Mouse (Mus musculus) skeletal muscle tissue, adult 2 months (tissue): ENCODE measurements around the gene Gp1bb.

Source experiments
- DNase-seq: peaks from one replicate; pipeline ENCODE4 v3.0.0-alpha.2; 2012; ENCODE audit warnings: low read depth, low spot score

Gene Gp1bb

DNA sequence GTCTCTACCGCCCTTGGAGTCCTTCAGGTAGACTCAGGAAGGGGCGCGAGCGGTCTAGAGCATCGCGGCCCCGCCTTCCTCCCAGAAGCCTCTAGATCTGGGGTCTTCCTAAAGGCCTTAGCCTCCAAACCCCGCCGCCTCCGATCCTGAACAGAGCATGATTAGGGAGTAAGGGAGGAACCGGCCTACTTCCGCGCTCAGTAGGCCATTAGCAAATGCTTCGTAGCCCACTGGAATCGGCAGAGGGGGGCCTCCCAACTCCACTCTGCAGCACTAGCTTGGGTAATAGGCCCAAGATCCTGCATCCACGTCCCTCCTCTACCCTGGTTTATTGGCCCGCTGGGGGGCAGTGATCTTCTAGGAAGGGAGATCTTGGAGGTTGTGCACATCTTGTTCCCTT lies at the start of gene Gp1bb:
TSS of gene Gp1bb (minus strand) at position 385 of the 400 bp plus-strand sequence.
- DNase-seq: no peak

DNA sequence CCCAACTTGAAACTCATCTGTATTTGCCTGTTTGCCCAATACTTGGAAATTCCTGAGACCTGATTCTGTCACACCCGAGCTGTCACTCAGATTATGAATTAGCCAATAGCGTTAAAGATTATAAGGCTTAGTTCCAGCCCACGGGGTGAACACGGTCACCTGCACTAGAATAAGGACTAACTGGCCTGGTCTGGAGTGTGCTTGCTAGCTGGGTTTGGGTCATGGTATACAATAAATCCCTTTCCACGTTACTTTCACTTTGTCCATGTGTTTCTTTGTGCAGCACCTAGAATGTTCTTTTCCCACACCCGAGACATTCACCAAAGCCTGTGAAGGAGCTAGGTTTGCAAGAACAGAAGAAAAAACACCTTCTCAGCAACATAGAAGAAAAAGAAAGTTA lies 47.7 kb upstream of the Gp1bb start:
- DNase-seq: no peak

DNA sequence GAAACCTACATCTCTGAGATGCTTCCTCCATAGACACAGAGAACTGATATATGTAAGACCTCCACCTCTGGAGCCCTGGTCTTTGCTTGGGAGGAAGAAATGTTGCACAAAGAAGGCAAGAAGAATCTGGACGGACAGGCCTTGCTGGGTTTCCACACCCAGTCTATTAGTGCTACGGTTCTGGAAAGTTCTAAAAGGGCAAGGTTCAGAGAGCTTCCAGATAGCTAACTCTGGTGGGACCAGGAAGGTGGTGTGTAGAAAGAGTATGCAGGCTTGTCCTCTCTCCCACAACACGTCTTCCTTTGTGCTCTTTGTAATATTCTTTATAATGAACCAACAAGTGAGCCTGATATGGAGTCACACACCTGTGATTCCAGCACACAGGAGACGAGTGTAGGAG lies 36.4 kb upstream of the Gp1bb start:
- DNase-seq: no peak

DNA sequence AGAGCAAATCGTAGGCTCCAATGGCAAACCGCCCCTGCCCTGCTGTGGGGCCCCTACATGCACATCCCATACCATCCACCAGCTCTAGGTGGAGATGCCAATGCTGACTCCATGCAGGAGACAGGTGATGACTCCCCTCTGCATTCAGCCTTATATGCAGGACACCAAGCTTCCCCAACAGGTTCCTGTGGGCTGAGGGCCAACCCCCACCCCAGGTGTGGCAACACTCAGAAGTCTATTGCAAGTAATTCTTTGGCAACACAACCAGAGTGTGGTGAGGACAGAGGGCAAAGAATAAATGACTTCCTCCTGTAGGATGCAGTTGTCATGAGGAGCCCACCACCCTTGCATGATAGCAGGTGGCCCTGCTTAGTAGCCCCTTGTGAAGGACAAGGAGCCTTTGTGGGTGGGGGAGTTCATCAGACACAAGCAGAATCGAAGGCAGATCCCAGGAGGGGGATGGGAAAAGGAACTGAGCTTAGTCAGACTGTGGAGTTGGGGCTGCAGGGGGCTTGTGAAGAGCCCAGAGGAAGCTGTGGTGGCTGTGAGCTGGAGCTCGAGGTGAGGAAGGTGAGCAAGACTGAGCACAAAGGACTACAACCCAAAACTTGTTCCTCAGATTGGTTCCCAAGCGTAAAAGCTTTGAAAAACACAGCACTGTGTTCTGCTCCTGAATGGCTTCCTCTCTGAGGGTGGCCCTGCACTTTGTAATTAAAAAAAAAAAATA lies 33.3 kb upstream of the Gp1bb start:
- no peak for DNase-seq

DNA sequence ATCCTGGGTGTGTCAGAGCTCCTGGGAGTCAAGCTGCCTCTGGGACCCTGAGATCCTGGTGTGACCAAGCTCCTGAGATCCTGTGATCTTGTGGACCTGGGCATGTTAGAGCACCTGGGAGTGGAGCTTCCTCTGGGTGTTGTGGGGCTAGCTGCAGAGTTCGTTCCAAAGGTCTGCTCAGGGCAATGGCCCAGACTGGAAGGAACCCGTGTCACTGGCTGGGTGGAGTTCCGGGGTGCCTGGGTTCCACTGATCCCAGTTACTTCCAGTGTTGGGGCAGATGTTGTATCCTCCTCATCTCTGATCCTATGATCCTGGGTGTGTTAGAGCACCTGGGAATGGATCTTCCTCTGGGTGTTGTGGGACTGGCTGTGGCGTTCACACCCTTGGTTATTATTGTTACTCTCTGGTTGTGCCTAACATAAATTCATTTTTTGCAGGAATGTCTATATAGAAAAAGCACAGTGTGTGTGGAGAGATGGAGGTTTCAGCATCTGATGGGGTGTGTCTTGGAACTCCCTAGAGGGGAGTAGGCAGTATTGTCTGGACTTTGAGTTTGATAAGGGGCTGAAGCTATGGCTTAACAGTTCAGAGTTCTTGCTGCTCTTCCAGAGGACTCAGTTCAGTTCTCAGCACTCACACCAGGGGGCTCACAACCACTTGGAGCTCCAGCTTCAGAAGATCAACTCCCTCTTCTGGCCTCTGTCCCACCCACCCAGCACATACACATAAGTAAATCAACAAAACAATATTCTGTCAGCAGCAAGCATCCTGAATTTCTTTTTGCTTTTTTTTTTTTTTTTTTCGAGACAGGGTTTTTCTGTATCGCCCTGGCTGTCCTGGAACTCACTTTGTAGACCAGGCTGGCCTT lies 31.3 kb upstream of the Gp1bb start:
- DNase-seq: no peak

DNA sequence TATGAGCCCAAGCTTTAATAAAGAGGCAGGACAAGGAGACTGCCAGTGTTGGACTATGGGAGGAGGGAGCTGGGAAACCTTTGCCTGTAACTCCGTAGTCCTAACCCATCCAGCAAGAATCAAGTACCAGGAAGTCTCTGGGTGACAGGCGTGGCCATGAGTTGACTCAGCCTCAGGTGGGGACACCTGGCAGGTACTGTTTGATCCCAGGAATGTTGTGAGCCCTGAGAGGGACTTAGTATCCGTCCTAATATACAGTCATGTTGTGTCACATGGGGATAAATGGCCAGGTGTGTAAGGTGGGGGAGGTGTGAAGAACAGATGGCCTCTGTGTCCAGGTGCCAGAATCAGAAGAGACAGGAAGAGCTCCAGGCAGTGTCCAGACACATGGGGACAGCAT lies 26.9 kb upstream of the Gp1bb start:
- DNase-seq: no peak

DNA sequence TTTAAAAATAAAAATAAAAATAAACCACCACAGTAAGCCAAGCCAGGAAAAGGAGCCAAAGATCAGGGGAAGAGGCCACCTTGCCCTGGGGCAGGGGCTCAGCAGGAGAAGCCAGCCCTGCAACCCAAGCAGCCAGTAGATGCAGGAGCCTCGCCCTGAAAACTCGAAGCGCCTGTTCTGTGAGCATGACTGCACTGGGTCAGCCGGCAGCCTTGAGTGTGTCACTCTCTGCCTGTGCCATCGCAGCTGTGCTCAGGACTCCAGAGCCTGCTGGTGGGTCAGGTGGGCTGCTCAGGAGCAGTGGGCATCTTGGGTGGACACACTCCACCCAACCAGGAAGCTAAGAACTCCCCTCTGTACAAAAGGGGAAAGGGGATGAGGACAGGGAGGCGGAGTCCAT lies 23.1 kb upstream of the Gp1bb start:
- DNase-seq: no peak

DNA sequence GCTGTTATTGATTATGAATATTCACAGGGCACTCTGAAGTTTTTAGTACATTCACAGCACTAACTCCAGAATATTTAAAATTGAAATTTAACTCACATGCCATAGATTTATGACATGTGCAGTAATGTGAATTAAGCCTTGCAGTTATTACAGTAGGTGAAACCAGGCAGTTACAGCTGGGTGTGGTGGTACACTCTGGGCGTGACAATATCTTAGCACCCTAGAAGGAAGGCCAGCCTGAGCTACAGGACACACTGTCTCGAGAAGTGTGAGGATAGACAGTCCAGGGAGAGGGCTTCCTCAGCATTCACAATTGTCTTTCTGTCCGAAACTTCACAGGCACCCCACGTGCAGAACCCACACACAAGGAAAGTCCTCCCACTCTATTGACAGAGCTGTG lies 22.3 kb upstream of the Gp1bb start:
- DNase-seq: no peak

DNA sequence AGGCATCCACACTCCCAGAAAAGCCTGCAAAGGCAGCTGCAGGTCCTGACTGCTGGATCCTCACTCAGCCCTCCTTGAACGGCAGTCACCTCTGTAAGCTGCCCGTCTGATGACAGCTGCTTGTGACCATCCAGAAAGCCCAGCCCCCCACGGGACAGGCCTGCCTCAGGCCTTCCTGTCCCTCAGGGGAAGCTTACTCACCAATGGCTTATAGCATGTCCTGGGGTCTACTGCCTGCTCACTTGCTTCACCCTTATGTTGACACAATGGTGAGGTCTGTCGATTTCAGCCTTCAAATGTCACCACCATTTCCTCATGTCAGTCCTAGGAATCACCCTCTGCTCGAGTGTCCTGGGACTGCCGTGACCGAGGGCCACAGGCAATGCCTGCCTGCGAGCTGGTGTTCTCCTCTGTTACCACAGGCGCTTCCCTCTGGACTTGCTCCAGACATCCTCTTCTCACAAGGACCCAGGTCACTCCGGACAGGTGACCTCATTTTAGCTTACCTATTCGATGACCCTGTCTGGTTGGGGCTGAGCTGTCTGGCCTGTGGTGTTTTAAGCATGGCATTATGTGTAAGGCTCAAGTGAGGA lies 21.3 kb upstream of the Gp1bb start:
- DNase-seq: no peak

DNA sequence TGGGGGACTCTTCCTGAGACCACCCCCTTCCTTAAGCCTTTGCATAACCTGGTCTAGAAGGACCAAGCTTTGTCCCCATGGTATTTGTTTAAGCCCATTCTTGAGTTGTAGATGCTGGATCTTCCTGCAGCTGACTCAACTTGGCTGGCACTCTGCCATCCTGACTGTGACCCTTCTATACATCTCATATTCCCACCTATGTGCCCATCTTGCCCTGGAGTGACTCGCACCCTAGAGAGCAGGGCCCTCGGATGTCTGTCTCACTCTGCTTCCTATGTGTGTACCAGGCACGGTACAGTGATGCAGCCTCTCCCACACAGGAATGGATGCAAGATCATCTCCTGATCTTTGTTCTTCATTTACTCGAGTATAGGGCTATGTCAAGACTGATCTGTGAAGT lies 20.7 kb upstream of the Gp1bb start:
- no peak for DNase-seq

DNA sequence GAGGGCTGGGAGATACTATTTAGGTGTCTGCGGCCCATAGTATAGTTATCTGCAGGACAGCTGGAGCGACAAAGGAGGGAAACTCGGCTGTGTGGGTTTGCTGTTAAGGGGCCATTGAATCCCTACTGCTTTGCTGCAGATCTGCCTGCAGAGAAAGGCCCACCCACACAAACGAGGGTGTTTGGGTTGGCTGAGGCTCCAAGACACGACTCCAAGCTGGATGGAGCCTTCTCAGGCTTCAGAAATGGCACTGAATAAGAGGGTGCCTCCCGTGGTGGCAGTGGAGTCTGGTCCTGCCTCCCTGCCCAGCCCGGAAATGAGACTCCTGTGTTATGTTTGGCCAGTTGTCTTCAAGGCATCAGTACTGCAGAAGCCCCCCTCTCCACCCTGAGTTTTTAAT lies 20.1 kb upstream of the Gp1bb start:
- no peak for DNase-seq

DNA sequence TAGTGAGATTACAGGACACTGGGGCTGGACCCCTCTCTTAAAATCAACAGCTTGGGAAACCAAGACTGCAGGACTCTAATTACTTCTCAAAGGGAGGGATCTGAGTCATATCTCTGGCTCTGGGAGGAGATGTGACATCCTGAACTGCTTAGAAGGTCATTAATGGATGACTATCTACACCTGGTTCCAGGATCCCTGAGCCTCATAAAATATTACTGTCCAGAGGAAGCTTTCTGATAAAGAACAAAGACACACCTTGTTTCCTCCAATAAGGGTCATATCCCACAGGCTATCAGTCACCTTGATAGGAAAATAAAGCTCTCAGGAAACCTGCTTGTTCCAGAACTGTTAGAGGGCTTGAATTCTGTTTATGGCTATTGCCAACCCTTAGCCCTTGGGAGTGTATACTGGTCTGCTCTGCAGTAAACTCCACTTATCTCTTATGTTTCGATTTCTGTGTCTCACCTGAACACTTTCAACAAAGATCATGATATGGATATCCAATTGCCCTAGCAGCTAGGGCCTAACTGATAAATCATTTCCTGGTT lies 17.3 kb upstream of the Gp1bb start:
- no peak for DNase-seq

DNA sequence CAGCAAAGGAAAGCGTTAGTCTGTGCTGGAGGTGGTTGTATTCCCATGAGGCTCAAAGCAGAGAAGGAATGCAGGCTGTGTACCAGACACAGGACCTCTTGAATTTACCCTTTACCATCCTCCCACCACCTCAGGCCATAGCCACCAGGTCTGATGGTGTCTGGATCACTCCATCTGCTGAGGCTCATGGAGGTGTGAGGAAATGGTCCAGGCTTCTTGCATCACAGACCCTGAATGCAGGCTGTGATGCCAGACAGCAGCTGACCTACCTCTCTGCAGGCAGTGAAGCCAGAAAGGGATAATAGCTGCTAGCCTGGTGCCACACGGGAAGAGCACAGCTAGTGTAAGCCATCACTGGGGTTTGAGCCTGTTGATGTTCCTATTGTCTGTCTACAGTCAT lies 16.2 kb upstream of the Gp1bb start:
- DNase-seq: no peak

DNA sequence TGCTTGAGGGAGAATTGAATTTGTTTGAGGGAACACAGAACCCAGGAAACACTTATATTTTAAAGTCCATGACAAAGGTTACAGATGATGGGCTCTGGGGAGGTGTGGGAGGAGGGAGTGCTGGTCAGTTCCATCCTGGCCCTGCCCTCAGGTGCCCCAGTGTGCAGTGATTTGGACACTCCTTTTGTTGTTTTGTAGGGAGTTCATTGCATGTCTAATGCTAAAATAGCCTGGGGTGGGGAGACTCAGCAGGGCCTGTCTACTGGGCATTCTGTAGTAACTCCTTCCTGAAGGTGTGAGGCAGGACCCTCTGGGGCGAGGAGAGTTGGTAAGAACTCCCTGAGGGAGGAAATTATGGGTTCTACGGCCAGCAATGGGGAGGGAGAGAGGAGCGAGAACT lies 14.6 kb upstream of the Gp1bb start:
- DNase-seq: no peak

DNA sequence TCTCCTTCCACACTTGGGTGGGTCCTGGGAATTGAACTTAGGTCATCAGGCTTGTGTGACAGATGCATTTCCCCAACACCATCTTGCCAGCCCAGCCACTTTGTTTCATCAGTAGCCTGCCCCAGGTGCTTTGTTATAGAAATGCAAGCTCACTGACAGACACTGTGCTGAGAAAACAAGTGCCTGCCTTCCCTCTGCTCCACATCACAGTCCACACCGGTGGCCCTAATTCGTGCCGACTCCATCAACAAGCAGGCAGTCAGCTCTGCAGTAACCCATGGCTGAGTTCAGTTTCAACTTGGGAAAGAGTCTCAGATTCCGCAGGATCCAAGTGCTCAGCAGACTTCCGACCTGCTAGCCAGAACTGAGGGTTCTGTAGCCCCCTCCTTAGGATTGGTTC lies 14.2 kb upstream of the Gp1bb start:
- no peak for DNase-seq

DNA sequence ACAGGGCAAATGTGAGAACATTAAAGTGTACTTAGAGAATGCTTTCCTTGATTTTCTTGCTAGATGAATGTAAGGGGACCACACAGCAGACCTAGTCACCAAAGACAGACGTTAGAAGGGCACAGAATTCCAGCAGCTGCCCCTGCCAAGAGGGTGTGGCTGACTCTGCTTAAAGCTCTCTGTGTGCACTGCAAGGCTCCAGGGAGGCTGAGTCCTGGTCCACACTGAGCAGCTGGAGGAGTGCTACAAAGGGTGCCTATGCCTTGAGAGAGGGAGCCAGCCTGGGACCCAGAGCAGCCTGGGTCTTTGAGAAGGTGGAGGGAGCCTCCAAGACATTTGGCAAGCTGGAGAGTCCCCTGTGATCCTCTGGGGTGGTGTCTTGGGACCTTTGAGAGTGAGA lies 11.1 kb upstream of the Gp1bb start:
- no peak for DNase-seq

DNA sequence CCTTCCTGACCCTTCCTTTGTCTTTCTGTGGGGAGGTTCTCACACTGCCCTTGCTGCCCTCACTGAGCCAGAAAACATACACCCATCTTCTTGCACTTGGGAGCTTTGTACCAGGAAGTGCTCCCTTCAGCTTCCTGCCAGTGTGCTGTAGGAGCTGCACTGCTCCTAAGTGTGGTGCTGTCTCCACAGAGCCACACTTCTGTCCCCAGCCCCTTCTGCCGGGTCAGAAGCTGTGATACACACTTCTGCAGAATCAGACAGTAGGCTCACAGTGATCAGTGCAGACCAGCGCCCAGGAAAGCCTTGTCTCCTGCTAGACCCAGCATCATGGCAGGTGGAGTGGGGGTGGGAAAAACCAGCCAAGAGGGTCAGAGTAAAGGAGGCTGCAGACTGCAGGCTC lies 10.6 kb upstream of the Gp1bb start:
- DNase-seq: no peak

DNA sequence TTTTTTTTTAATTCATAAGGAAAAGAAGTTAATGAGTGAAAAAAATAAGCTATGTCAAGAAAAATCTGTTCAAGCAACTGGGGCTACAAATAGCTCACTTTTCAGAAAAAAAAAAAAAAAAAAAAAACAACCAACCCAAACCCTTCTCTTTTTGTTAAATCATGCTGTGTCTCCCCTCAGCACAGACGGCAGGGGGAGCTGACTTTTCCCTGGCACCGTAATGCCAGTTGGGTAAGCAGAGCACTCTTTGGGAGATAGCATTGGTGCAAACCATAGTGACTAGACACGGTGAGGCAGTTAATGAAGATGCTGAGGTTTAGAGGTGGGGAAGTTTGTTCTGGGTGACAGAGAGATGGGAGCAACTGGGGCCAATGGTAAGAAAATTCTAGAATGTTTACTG lies 9.9 kb upstream of the Gp1bb start:
- DNase-seq: no peak

DNA sequence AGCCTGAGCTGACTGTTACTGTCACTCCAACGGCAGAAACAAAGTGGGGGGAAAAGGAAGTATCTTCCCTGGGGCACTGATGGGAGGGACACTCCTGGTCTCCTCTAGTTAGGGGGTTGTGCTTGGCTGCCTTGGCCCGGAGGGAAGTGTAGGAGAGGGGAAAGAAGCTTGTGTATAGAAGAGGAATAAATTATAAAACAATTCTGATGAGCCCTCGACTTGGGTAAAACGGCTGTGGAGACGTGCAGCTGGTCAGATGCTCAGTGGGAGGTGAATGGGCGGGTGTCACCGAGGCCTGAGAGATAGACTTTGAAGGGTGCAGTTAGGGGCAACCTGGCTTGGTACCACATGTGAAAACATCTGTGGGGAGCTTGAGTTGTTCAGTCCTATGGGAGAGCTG lies 8.9 kb upstream of the Gp1bb start:
- DNase-seq: no peak

DNA sequence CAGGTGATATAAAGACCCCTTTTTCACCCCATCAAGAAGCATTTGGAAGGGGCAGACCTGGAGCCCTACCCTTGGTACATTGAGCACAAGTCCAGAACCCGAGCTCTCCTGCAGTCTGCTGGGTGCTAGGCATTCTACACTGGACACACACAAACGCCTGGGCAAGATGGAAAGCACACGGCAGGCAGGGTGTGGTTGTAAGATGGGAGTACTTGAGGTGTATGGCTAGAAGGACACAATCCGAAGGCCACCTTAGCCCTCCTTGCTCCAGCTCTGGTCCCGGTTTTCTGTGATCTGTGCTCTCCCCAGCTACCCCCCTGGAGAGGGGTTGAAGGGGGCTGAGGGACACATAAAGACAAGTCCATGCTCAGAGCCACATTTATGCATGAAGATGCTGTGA lies 8.1 kb upstream of the Gp1bb start:
- no peak for DNase-seq

DNA sequence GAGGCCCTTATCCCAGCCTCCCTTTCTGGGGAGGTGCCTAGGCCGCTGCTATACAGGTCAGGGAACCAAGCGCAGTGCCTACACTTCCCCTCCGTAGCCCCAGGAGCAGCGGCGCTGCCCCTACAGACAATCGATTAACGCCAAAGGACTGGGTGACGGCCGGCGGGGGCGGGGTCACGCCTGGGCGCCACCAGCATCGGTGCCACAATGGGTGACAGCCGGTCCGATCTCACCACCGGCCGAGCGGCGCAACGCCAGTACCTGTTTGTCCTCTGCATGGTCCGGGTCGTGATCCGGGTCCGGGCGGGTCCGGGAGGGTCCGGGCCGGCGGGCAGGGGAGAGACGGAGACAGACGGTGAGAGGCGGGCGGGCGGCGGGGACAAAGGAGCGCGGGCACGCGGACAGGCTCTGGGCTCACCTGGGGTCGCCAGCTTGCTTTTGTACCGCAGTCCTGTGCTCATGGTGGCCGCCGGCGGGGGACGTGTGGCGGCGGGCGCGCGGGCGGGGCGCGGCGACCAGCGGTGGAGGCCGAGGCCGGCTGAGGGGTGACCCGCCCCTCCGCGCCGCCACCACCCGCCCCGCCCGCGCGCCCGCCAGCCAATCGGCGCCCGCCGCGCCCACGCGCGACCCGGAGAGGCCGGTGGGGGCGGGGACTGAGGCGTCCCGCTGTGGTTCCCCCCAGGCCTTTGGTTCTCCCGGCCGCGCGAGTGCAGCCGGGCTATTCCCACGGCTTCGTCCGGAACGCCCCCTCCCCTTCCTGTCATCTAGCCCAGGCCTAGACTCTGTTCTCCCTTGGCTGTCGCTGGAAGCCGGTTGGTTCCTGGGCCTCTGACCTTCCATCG lies 7.4 kb upstream of the Gp1bb start, which contains the start of gene Sept5:
TSS of gene Sept5 (minus strand) at position 565 of the 842 bp plus-strand sequence.
- no peak for DNase-seq

DNA sequence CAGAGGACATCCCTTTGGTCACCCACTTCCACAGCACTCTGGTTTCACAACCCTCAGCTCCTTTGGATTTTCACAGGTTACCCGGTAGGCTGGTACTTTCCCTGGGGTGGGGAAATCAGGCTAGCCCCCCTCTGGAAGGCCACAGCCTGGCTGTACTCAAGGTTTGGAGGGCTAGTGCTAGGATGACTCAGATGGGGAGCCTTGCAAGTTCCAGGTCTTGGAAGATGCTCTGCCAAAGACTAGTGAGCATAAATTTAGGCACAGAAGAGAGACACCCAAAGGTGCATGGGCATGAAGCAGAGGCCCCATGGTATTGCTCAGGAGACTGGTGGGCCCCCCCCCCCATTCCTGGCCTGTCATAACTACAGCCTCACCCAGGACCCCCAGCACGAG lies 6.7 kb upstream of the Gp1bb start:
- no peak for DNase-seq
